Mouse (Mus musculus): ENCODE data around the gene Dnm3.
A peak's percentile ranks its signal among the peaks of the same experiment; 100 is the strongest.

GRCm38 (mm10) chr1:162477246-162478209 is at the start of gene Dnm3:
- TF ChIP-seq CTCF (IDR thresholded peaks at IDR 0.05; ENCODE audit: borderline replicate concordance, extremely low read depth, insufficient read depth, insufficient read length) (no peak), POLR2A (IDR thresholded peaks at IDR 0.05; ENCODE audit: borderline replicate concordance, extremely low read depth, insufficient read depth, insufficient read length, poor library complexity, severe bottlenecking) (peak; percentile 69; the same call in 1 of the 2 replicates)
